Mouse (Mus musculus) stomach, postnatal 0 days (tissue): ENCODE data around the gene Dgkq. TPM values are rescaled to one million over a fixed set of nuclear protein-coding genes. Genes with fewer than 3 reads are reported as not detected.

Experiments
- ATAC-seq: fragments of 200-750 bp; cut with Nextera tagmentation; 2 replicates; pipeline ENCODE4 v1.8.0; 2017; ENCODE audit not compliant: low FRiP score, low TSS enrichment
- DNase-seq: peaks from one replicate; pipeline ENCODE4 v3.0.0-alpha.2; 2016; ENCODE audit warnings: low spot score
- H3K27ac ChIP-seq: fragments of 300-500 bp; sonication (generic); replicated peaks from 2 replicates; pipeline ENCODE4 v1.5.1; 2014; ENCODE audit warnings: mild to moderate bottlenecking, control low read depth
- H3K27me3 ChIP-seq: fragments of 300-500 bp; sonication (generic); 2 replicates; pipeline ENCODE4 v1.6.1; 2014; ENCODE audit warnings: low read length; ENCODE audit not compliant: control insufficient read depth, insufficient read depth
- H3K36me3 ChIP-seq: fragments of 300-500 bp; sonication (generic); 2 replicates; pipeline ENCODE4 v1.6.1; 2014; ENCODE audit warnings: low read length, mixed read lengths; ENCODE audit not compliant: control insufficient read depth, insufficient read depth
- H3K4me1 ChIP-seq: fragments of 300-500 bp; sonication (generic); replicated peaks from 2 replicates; pipeline ENCODE4 v1.6.1; 2014; ENCODE audit warnings: antibody characterized with exemption; ENCODE audit not compliant: control insufficient read depth, insufficient read depth
- H3K4me2 ChIP-seq: fragments of 300-500 bp; sonication (generic); replicated peaks from 2 replicates; pipeline ENCODE4 v1.6.1; 2014; ENCODE audit warnings: low read depth, mild to moderate bottlenecking, control low read depth, moderate library complexity
- H3K4me3 ChIP-seq: fragments of 300-500 bp; sonication (generic); 2 replicates; pipeline ENCODE4 v1.5.1; 2014; ENCODE audit warnings: low read depth, low read length, control low read depth
- H3K9ac ChIP-seq: fragments of 300-500 bp; sonication (generic); 2 replicates; pipeline ENCODE4 v1.6.1; 2014; ENCODE audit warnings: mild to moderate bottlenecking, low read length, control low read depth, mixed read lengths
- H3K9me3 ChIP-seq: fragments of 300-500 bp; sonication (generic); 2 replicates; pipeline ENCODE4 v1.6.1; 2016; ENCODE audit warnings: low read length; ENCODE audit not compliant: control insufficient read depth
- CTCF ChIP-seq: IDR thresholded peaks from 2 replicates; pipeline ENCODE4 v1.5.1; 2016; ENCODE audit warnings: antibody characterized with exemption, low read depth, mild to moderate bottlenecking, moderate library complexity
- EP300 ChIP-seq: optimal IDR thresholded peaks from 2 replicates; pipeline ENCODE3; 2016; ENCODE audit warnings: antibody characterized with exemption
- WGBS: fragments of 180-500 bp; shearing (Covaris S2); extraction: QIAGEN DNeasy Blood & Tissue Kit; methylation state at CpG from one replicate; pipeline ENCODE4 v1.1.7; 2014; 5-methylcytosine and 5-hydroxymethylcytosine counted together
- polyA plus RNA-seq: library from polyadenylated mRNA; unstranded; fragments of >200 nt; fragmentation: Nextera tagmentation; extraction: Ambion mirVana; gene quantifications from 2 replicates; pipeline ENCODE4 v1.2.1, GENCODE M21; 2015

The Dgkq gene
- polyA plus RNA-seq, 1 experiment from 2014 or later: 4.6 TPM

GRCm38 (mm10) chr5:108674624-108675023 is 5.2 kb upstream of the Dgkq start:
- Histone ChIP-seq H3K4me3 (no peak overlapping the region), H3K4me2 (no peak overlapping the region), H3K27ac (no peak overlapping the region), H3K4me1 (peaks cover 12% of the 10 kb centered on the region; the same call in 1 of the 2 replicates), H3K36me3 (peaks cover 7% of the 10 kb centered on the region; the same call in 1 of the 2 replicates), H3K27me3 (no peaks in the 10 kb centered on the region), H3K9me3 (no peaks in the 10 kb centered on the region), H3K9ac (no peak overlapping the region)
- TF ChIP-seq CTCF (no peak), EP300 (no peak)
- DNase-seq (no peak), ATAC-seq (no peak)
- 63% methylated on average over 2 of the region's 2 CpGs for WGBS

- no peak overlapping the region for H3K9ac ChIP-seq
- peaks cover 7% of the 10 kb centered on the region; the same call in 1 of the 2 replicates for H3K4me1 ChIP-seq
- no peak overlapping the region for H3K27ac ChIP-seq
- ATAC-seq: no peak
- no peak overlapping the region for H3K4me3 ChIP-seq
- WGBS: 95% methylated on average over 12 of the region's 12 CpGs
- H3K9me3 ChIP-seq: no peaks in the 10 kb centered on the region
- no peak for TF ChIP-seq EP300
- peak; percentile 8; the same call in 1 of the 2 replicates for TF ChIP-seq CTCF
- no peak overlapping the region for H3K4me2 ChIP-seq
- no peaks in the 10 kb centered on the region for H3K27me3 ChIP-seq
- no peak for DNase-seq
- peaks cover 7% of the 10 kb centered on the region; the same call in 1 of the 2 replicates for H3K36me3 ChIP-seq
These were observed 2.3 kb upstream of the Dgkq start for GRCm38 (mm10) chr5:108671757-108672156.

DNA sequence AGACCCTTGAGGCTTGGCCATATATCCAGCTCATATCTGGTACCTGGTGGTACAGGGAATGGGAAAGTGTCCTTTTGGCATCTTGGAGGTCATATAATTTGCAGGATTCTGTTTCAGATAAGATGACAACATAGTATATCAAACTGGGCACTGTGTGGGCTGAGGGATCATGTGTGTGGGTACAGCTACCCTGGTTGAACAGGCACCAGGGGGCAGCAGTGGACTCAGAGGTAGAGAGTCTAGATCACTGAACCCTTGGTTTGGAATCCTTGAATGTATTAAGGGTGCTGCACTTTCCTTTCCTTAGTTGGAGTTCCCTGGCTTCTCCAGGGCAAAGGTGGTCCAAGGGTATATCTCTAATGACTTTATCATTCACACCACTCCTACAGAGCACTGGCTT is 1.3 kb upstream of the Dgkq start:
- H3K36me3 ChIP-seq: peaks cover 7% of the 10 kb centered on the region; the same call in 1 of the 2 replicates
- no peaks in the 10 kb centered on the region for H3K9me3 ChIP-seq
- H3K4me3 ChIP-seq: no peak overlapping the region
- TF ChIP-seq EP300 (no peak), CTCF (peak; percentile 75)
- DNase-seq: peak; percentile 81
- H3K4me1 ChIP-seq: peaks cover 7% of the 10 kb centered on the region; the same call in 1 of the 2 replicates
- no peak overlapping the region for H3K27ac ChIP-seq
- no peak overlapping the region for H3K9ac ChIP-seq
- ATAC-seq: peak; percentile 58; the same call in 1 of the 2 replicates
- no peaks in the 10 kb centered on the region for H3K27me3 ChIP-seq
- H3K4me2 ChIP-seq: no peak overlapping the region

DNA sequence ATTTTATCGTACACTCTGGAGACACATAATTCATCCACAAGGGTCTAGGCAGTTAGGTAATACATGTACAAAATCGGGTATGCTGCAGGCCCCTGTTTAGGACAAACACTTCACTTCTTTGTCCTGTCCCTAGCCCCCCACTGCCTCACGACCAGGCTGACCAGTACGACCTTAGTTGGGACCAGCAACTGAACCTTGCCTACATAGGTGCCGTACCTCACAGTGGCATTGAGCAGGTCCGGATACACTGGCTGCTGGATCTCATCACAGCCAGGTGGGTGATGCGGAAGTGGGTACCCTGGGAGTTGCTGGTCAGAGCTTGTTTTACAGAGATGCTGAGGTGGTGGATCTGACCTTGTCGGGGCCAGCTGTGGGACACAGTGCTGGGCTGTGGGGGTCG is 514 bp upstream of the Dgkq start:
- ATAC-seq (no peak), DNase-seq (no peak)
- 75% methylated on average over 9 of the region's 9 CpGs for WGBS
- H3K4me2 ChIP-seq: peak overlapping the region; percentile 82
- peak overlapping the region; percentile 90 for H3K27ac ChIP-seq
- H3K36me3 ChIP-seq: peaks cover 7% of the 10 kb centered on the region; the same call in 1 of the 2 replicates
- peaks cover 7% of the 10 kb centered on the region; the same call in 1 of the 2 replicates for H3K4me1 ChIP-seq
- H3K9me3 ChIP-seq: no peaks in the 10 kb centered on the region
- no peak for TF ChIP-seq CTCF
- no peak for TF ChIP-seq EP300
- peak overlapping the region; percentile 84 for H3K9ac ChIP-seq
- H3K27me3 ChIP-seq: no peaks in the 10 kb centered on the region
- peak overlapping the region; percentile 58; the same call in 1 of the 2 replicates for H3K4me3 ChIP-seq

- Histone ChIP-seq H3K4me2 (peak overlapping the region; percentile 82), H3K27me3 (no peaks in the 10 kb centered on the region), H3K4me3 (peak overlapping the region; percentile 58), H3K9ac (peak overlapping the region; percentile 84; the same call in 1 of the 2 replicates), H3K9me3 (no peaks in the 10 kb centered on the region), H3K36me3 (peaks cover 7% of the 10 kb centered on the region; the same call in 1 of the 2 replicates), H3K4me1 (peaks cover 7% of the 10 kb centered on the region; the same call in 1 of the 2 replicates), H3K27ac (peak overlapping the region; percentile 90)
- ATAC-seq (no peak), DNase-seq (no peak)
- no peak for TF ChIP-seq CTCF
- 12% methylated on average over 3 of the region's 3 CpGs for WGBS
These were observed 1.0 kb downstream of the Dgkq start for GRCm38 (mm10) chr5:108668387-108668932.

GRCm38 (mm10) chr5:108667370-108667769 is 2.1 kb downstream of the Dgkq start:
- no peak overlapping the region for H3K27ac ChIP-seq
- H3K4me2 ChIP-seq: no peak overlapping the region
- WGBS: 67% methylated on average over 2 of the region's 2 CpGs
- no peak for TF ChIP-seq EP300
- no peak for TF ChIP-seq CTCF
- no peak overlapping the region for H3K4me3 ChIP-seq
- H3K9ac ChIP-seq: no peak overlapping the region
- ATAC-seq (no peak), DNase-seq (no peak)
- peaks cover 5% of the 10 kb centered on the region; the same call in 1 of the 2 replicates for H3K36me3 ChIP-seq
- peaks cover 7% of the 10 kb centered on the region; the same call in 1 of the 2 replicates for H3K4me1 ChIP-seq
- H3K9me3 ChIP-seq: no peaks in the 10 kb centered on the region
- no peaks in the 10 kb centered on the region for H3K27me3 ChIP-seq
